Mouse (Mus musculus) spleen, adult 2 months (tissue): ENCODE data around the gene Zfp93. TPM values are rescaled to one million over a fixed set of nuclear protein-coding genes. Genes with fewer than 3 reads are reported as not detected.

ENCODE experiments used
- DNase-seq, 2 experiments: peaks; one replicate each; pipeline versions ENCODE4 v3.0.0 to v3.0.0-alpha.2; 2012 to 2021; ENCODE audit warnings: low spot score in 2 of 2, low read depth in 1 of 2
- H3K27ac ChIP-seq: fragments of 200-500 bp; 2 replicates; pipeline ENCODE4 v1.5.1; 2012; ENCODE audit warnings: low read length, inconsistent platforms; ENCODE audit not compliant: insufficient read depth
- H3K27me3 ChIP-seq: fragments of 200-500 bp; 2 replicates; pipeline ENCODE4 v1.6.1; 2012; ENCODE audit warnings: mild to moderate bottlenecking, moderate library complexity, low read length, inconsistent platforms; ENCODE audit not compliant: control insufficient read depth, insufficient read depth
- H3K36me3 ChIP-seq: fragments of 200-500 bp; 2 replicates; pipeline ENCODE4 v1.6.1; 2012; ENCODE audit warnings: mild to moderate bottlenecking, low read length, inconsistent platforms; ENCODE audit not compliant: control insufficient read depth, insufficient read depth
- H3K4me1 ChIP-seq: fragments of 200-500 bp; 2 replicates; pipeline ENCODE4 v1.6.1; 2011; ENCODE audit warnings: inconsistent platforms; ENCODE audit not compliant: control insufficient read depth, insufficient read depth, insufficient read length
- H3K4me3 ChIP-seq: fragments of 200-500 bp; 2 replicates; pipeline ENCODE4 v1.5.1; 2011; ENCODE audit warnings: mild to moderate bottlenecking, inconsistent platforms; ENCODE audit not compliant: insufficient read depth, insufficient read length; ENCODE audit errors: extremely low read depth
- CTCF ChIP-seq: fragments of 200-500 bp; IDR thresholded peaks from 2 replicates; pipeline ENCODE4 v1.5.1; 2011; ENCODE audit warnings: mild to moderate bottlenecking, inconsistent platforms; ENCODE audit not compliant: insufficient read depth, insufficient read length, insufficient replicate concordance; ENCODE audit errors: extremely low read depth
- POLR2A ChIP-seq: fragments of 200-500 bp; IDR thresholded peaks from 2 replicates; pipeline ENCODE4 v1.6.1; 2011; ENCODE audit warnings: low read depth, low read length, inconsistent platforms
- WGBS: fragments of 180-500 bp; shearing (Covaris S2); methylation state at CpG from one replicate; pipeline ENCODE4 v1.1.7; 2018; 5-methylcytosine and 5-hydroxymethylcytosine counted together
- polyA plus RNA-seq: library from polyadenylated mRNA; depleted of rRNA; stranded (reverse); fragments of >200 nt; gene quantifications from 2 replicates; pipeline ENCODE4 v1.2.3, GENCODE M21; 2012; rRNA removed

Gene Zfp93
- polyA plus RNA-seq, 1 experiment = 0.18 TPM

GRCm38 (mm10) chr7:24322593-24322992, 52.4 kb downstream of the Zfp93 start:
- 0 out of 2 replicates have a peak, but pooled peaks cover 1% of the 10 kb centered on the region for H3K27me3 ChIP-seq
- no peak for DNase-seq
- no peak for TF ChIP-seq CTCF
- TF ChIP-seq POLR2A = no peak
- 86% methylated on average over 4 of the region's 4 CpGs for WGBS
- peaks cover 3% of the 10 kb centered on the region; the same call in 1 of the 2 replicates for H3K4me1 ChIP-seq
- H3K27ac ChIP-seq = no peak overlapping the region
- no peaks in the 10 kb centered on the region for H3K36me3 ChIP-seq
- no peak overlapping the region for H3K4me3 ChIP-seq

GRCm38 (mm10) chr7:24325197-24325596, 55.0 kb downstream of the Zfp93 start:
- Histone ChIP-seq H3K4me1 (no peaks in the 10 kb centered on the region), H3K36me3 (no peaks in the 10 kb centered on the region), H3K27ac (no peak overlapping the region), H3K27me3 (0 out of 2 replicates have a peak, but pooled peaks cover 3% of the 10 kb centered on the region), H3K4me3 (no peak overlapping the region)
- DNase-seq = no peak
- TF ChIP-seq CTCF (no peak), POLR2A (no peak)
- 88% methylated on average over 6 of the region's 6 CpGs for WGBS

GRCm38 (mm10) chr7:24325675-24326128, 55.5 kb downstream of the Zfp93 start:
- TF ChIP-seq CTCF (no peak), POLR2A (no peak)
- DNase-seq = no peak
- Histone ChIP-seq H3K27me3 (0 out of 2 replicates have a peak, but pooled peaks cover 3% of the 10 kb centered on the region), H3K36me3 (no peaks in the 10 kb centered on the region), H3K4me1 (no peaks in the 10 kb centered on the region), H3K27ac (no peak overlapping the region), H3K4me3 (no peak overlapping the region)
- WGBS = 32% methylated on average over 13 of the region's 13 CpGs

GRCm38 (mm10) chr7:24326273-24327135, 56.3 kb downstream of the Zfp93 start:
- no peak for DNase-seq
- 57% methylated on average over 20 of the region's 20 CpGs for WGBS
- H3K4me1 ChIP-seq = no peaks in the 10 kb centered on the region
- no peaks in the 10 kb centered on the region for H3K36me3 ChIP-seq
- 0 out of 2 replicates have a peak, but pooled peaks cover 3% of the 10 kb centered on the region for H3K27me3 ChIP-seq
- H3K4me3 ChIP-seq = no peak overlapping the region
- TF ChIP-seq CTCF = no peak
- TF ChIP-seq POLR2A = no peak
- no peak overlapping the region for H3K27ac ChIP-seq

Other genes with a start within 250 kb of the Zfp93 start
- not detected in 2 replicates for gene Vmn1r183, start 217.2 kb upstream of the Zfp93 start, polyA plus RNA-seq
- gene Zfp180, start 188.5 kb upstream of the Zfp93 start, polyA plus RNA-seq = 9.7 and 11.0 TPM in 2 replicates
- 0.25 and 0.45 TPM in 2 replicates for gene Zfp112, start 158.1 kb upstream of the Zfp93 start, polyA plus RNA-seq
- gene Zfp235, start 136.3 kb upstream of the Zfp93 start, polyA plus RNA-seq = 2.5 and 6.0 TPM in 2 replicates
- 0.07 and 0.13 TPM in 2 replicates for gene Zfp114, start 95.4 kb upstream of the Zfp93 start, polyA plus RNA-seq
- 0.42 and 0.56 TPM in 2 replicates for gene Zfp111, start 59.0 kb upstream of the Zfp93 start, polyA plus RNA-seq
- 0.48 and 0.65 TPM in 2 replicates for gene Zfp109, start 32.9 kb upstream of the Zfp93 start, polyA plus RNA-seq
- gene Zfp108, start 15.6 kb upstream of the Zfp93 start, polyA plus RNA-seq = 0.16 TPM in 2 replicates
- 3.1 and 4.7 TPM in 2 replicates for gene Zfp61, start 30.8 kb downstream of the Zfp93 start, polyA plus RNA-seq
- 6.5 and 8.2 TPM in 2 replicates for gene Zfp94, start 46.2 kb downstream of the Zfp93 start, polyA plus RNA-seq
- 0.18 and 0.26 TPM in 2 replicates for gene Tescl, start 63.5 kb downstream of the Zfp93 start, polyA plus RNA-seq
- not detected in 2 replicates for gene Lypd5, start 78.8 kb downstream of the Zfp93 start, polyA plus RNA-seq
- gene Kcnn4, start 99.8 kb downstream of the Zfp93 start, polyA plus RNA-seq = 102 and 133 TPM in 2 replicates
- gene Smg9, start 129.2 kb downstream of the Zfp93 start, polyA plus RNA-seq = 55.7 and 83.3 TPM in 2 replicates
- gene Irgc1, start 181.9 kb downstream of the Zfp93 start, polyA plus RNA-seq = 6.5 and 19.9 TPM in 2 replicates
- 51.2 and 58.6 TPM in 2 replicates for gene Plaur, start 192.1 kb downstream of the Zfp93 start, polyA plus RNA-seq
- gene Cadm4, start 211.6 kb downstream of the Zfp93 start, polyA plus RNA-seq = 33.1 and 34.5 TPM in 2 replicates
- gene Zfp428, start 236.6 kb downstream of the Zfp93 start, polyA plus RNA-seq = 4.0 and 5.9 TPM in 2 replicates
- gene AC161166.1, start 242.0 kb downstream of the Zfp93 start, polyA plus RNA-seq = not detected in 2 replicates